In the genomic region with DNA sequence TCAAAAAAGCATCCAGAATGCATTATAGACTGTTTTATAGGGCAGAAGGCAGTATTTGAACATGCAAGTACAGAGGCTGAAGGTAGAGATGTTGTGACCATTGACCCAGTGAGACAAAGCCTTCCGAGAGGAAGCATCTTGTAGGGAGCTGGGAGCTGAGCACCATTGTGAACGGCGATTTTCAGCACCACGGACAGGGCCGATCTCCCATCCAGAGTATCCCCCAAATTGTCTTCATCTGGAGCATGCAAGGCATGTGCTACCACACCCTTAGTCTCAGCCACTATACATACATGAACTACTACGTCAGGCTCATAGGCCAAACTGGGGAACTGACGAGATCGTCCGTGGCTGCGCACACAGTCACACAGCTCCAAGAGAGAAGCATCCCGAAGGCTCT, we compare ENCODE assay signal across 14 mouse cellular contexts. TPM values are rescaled to one million over a fixed set of nuclear protein-coding genes. Genes with fewer than 3 reads are reported as not detected.
DNase-seq lines count a peak whose midpoint lies in the region; ATAC-seq lines count a peak whose summit lies in the region.
"Had no signal": no experiment of that assay in that cellular context is flagged by ENCODE, and none has a peak within 500 bp of the region (broad histone marks: within the 10 kb centered on the region; RNA-seq: fewer than 3 reads in every experiment).

No protein-coding gene starts in this region.

- no peaks in the 10 kb centered on the region for H3K9me3 ChIP-seq in forebrain, embryonic 10.5 days
- no peaks in the 10 kb centered on the region for H3K9me3 ChIP-seq in forebrain, embryonic 13.5 days (replicated peaks)
- no peaks in the 10 kb centered on the region for H3K9me3 ChIP-seq in midbrain, embryonic 10.5 days (replicated peaks)
- H3K9me3 ChIP-seq in midbrain, embryonic 13.5 days: no peaks in the 10 kb centered on the region
- H3K9me3 ChIP-seq in embryonic facial prominence, embryonic 10.5 days: no peaks in the 10 kb centered on the region
- H3K9me3 ChIP-seq: heart, embryonic 15.5 days; intestine, embryonic 15.5 days had no signal

- 37% methylated on average over 11 of the region's 11 CpGs for WGBS in forebrain, embryonic 10.5 days
- WGBS in forebrain, embryonic 13.5 days: 36% methylated on average over 11 of the region's 11 CpGs
- 40% methylated on average over 11 of the region's 11 CpGs for WGBS in midbrain, embryonic 10.5 days
- 48% methylated on average over 11 of the region's 11 CpGs for WGBS in midbrain, embryonic 13.5 days
- 43% methylated on average over 11 of the region's 11 CpGs for WGBS in embryonic facial prominence, embryonic 10.5 days

- H3K27ac ChIP-seq in forebrain, embryonic 10.5 days: no peak overlapping the region
- H3K27ac ChIP-seq in forebrain, embryonic 13.5 days: no peak overlapping the region
- H3K27ac ChIP-seq in midbrain, embryonic 10.5 days (replicated peaks): no peak overlapping the region
- no peak overlapping the region for H3K27ac ChIP-seq in midbrain, embryonic 13.5 days
- H3K27ac ChIP-seq in embryonic facial prominence, embryonic 10.5 days (replicated peaks): no peak overlapping the region
- H3K27ac ChIP-seq: heart, embryonic 15.5 days; intestine, embryonic 15.5 days had no signal

- H3K4me1 ChIP-seq in forebrain, embryonic 10.5 days: 0 out of 2 replicates have a peak, but pooled peaks cover 3% of the 10 kb centered on the region
- no peaks in the 10 kb centered on the region for H3K4me1 ChIP-seq in forebrain, embryonic 13.5 days
- no peaks in the 10 kb centered on the region for H3K4me1 ChIP-seq in midbrain, embryonic 10.5 days
- no peaks in the 10 kb centered on the region for H3K4me1 ChIP-seq in midbrain, embryonic 13.5 days (replicated peaks)
- no peaks in the 10 kb centered on the region for H3K4me1 ChIP-seq in embryonic facial prominence, embryonic 10.5 days
- H3K4me1 ChIP-seq: intestine, embryonic 15.5 days had no signal

- DNase-seq in forebrain, embryonic 10.5 days (ENCODE audit: extremely low spot score, low spot score): peak; percentile 40
- peak; percentile 47 for DNase-seq in midbrain, embryonic 10.5 days (ENCODE audit: low spot score)
- DNase-seq in embryonic facial prominence, embryonic 10.5 days (ENCODE audit: low spot score): peak; percentile 75
- DNase-seq in neural tube, embryonic 10.5 days (ENCODE audit: extremely low spot score, low spot score): no peak
- no peak for DNase-seq in thymus, postnatal 14 days
- DNase-seq: cerebellum, adult 18-20 months; liver, postnatal 0 days; thymus, postnatal 25 days had no signal

- no peak for ATAC-seq in forebrain, embryonic 13.5 days
- no peak for ATAC-seq in midbrain, embryonic 13.5 days
- no peak for ATAC-seq in cerebellum, adult (ENCODE audit: insufficient number of reproducible peaks, low FRiP score, low TSS enrichment)
- ATAC-seq: intestine, embryonic 15.5 days; liver, postnatal 0 days had no signal

- H3K27me3 ChIP-seq in forebrain, embryonic 10.5 days (ENCODE audit: poor library complexity, severe bottlenecking): no peaks in the 10 kb centered on the region
- no peaks in the 10 kb centered on the region for H3K27me3 ChIP-seq in forebrain, embryonic 13.5 days
- H3K27me3 ChIP-seq in midbrain, embryonic 10.5 days (ENCODE audit: low read depth, poor library complexity, severe bottlenecking): no peaks in the 10 kb centered on the region
- no peaks in the 10 kb centered on the region for H3K27me3 ChIP-seq in midbrain, embryonic 13.5 days
- no peaks in the 10 kb centered on the region for H3K27me3 ChIP-seq in embryonic facial prominence, embryonic 10.5 days (replicated peaks; ENCODE audit: low read depth, poor library complexity, severe bottlenecking)
- H3K27me3 ChIP-seq: intestine, embryonic 15.5 days had no signal

- H3K4me2 ChIP-seq in forebrain, embryonic 13.5 days: no peak overlapping the region
- no peak overlapping the region for H3K4me2 ChIP-seq in midbrain, embryonic 13.5 days (replicated peaks)
- H3K4me2 ChIP-seq: heart, embryonic 15.5 days; intestine, embryonic 15.5 days had no signal

- H3K4me3 ChIP-seq in forebrain, embryonic 10.5 days: no peak overlapping the region
- H3K4me3 ChIP-seq in forebrain, embryonic 13.5 days: no peak overlapping the region
- H3K4me3 ChIP-seq in midbrain, embryonic 10.5 days: no peak overlapping the region
- H3K4me3 ChIP-seq in midbrain, embryonic 13.5 days (replicated peaks): no peak overlapping the region
- no peak overlapping the region for H3K4me3 ChIP-seq in embryonic facial prominence, embryonic 10.5 days
- H3K4me3 ChIP-seq: heart, embryonic 15.5 days; intestine, embryonic 15.5 days had no signal

- H3K36me3 ChIP-seq in forebrain, embryonic 10.5 days (replicated peaks): no peaks in the 10 kb centered on the region
- H3K36me3 ChIP-seq in forebrain, embryonic 13.5 days (ENCODE audit: poor library complexity, severe bottlenecking): no peaks in the 10 kb centered on the region
- H3K36me3 ChIP-seq in midbrain, embryonic 10.5 days: no peaks in the 10 kb centered on the region
- H3K36me3 ChIP-seq in midbrain, embryonic 13.5 days: no peaks in the 10 kb centered on the region
- H3K36me3 ChIP-seq in embryonic facial prominence, embryonic 10.5 days (replicated peaks): no peaks in the 10 kb centered on the region
- H3K36me3 ChIP-seq: heart, embryonic 15.5 days; intestine, embryonic 15.5 days had no signal

- no peak overlapping the region for H3K9ac ChIP-seq in forebrain, embryonic 13.5 days
- no peak overlapping the region for H3K9ac ChIP-seq in midbrain, embryonic 13.5 days (replicated peaks)
- H3K9ac ChIP-seq: heart, embryonic 15.5 days; intestine, embryonic 15.5 days; liver, postnatal 0 days had no signal

RNA-seq across cellular contexts. Expression of gene 2510039O18Rik, which starts 16.4 kb away (rescaled TPM):
- 9.0 and 9.2 TPM in 2 replicates for polyA plus RNA-seq in forebrain, embryonic 10.5 days (2016; fragmentation: Nextera tagmentation; extraction: Ambion mirVana)
- polyA plus RNA-seq in forebrain, embryonic 13.5 days (2015; fragmentation: Nextera tagmentation; extraction: Ambion mirVana): 9.0 and 10.2 TPM in 2 replicates
- polyA plus RNA-seq in midbrain, embryonic 10.5 days (2016; fragmentation: Nextera tagmentation; extraction: Ambion mirVana): 11.6 and 11.7 TPM in 2 replicates
- polyA plus RNA-seq in midbrain, embryonic 13.5 days (2015; fragmentation: Nextera tagmentation; extraction: Ambion mirVana): 10.2 and 13.6 TPM in 2 replicates
- polyA plus RNA-seq in embryonic facial prominence, embryonic 10.5 days (2016; fragmentation: Nextera tagmentation; extraction: Ambion mirVana): 10.6 and 12.2 TPM in 2 replicates

RNA-seq across cellular contexts. Expression of gene Plod1, which starts 20.6 kb away (rescaled TPM):
- 20.9 and 23.0 TPM in 2 replicates for polyA plus RNA-seq in forebrain, embryonic 10.5 days (2016; fragmentation: Nextera tagmentation; extraction: Ambion mirVana)
- polyA plus RNA-seq in forebrain, embryonic 13.5 days (2015; fragmentation: Nextera tagmentation; extraction: Ambion mirVana): 14.0 and 15.0 TPM in 2 replicates
- 26.9 and 28.2 TPM in 2 replicates for polyA plus RNA-seq in midbrain, embryonic 10.5 days (2016; fragmentation: Nextera tagmentation; extraction: Ambion mirVana)
- polyA plus RNA-seq in midbrain, embryonic 13.5 days (2015; fragmentation: Nextera tagmentation; extraction: Ambion mirVana): 18.7 and 20.4 TPM in 2 replicates
- 30.9 and 31.0 TPM in 2 replicates for polyA plus RNA-seq in embryonic facial prominence, embryonic 10.5 days (2016; fragmentation: Nextera tagmentation; extraction: Ambion mirVana)

RNA-seq across cellular contexts. Expression of gene Nppb, which starts 28.4 kb away (rescaled TPM):
- polyA plus RNA-seq in forebrain, embryonic 10.5 days (2016; fragmentation: Nextera tagmentation; extraction: Ambion mirVana): not detected in 2 replicates
- not detected in 2 replicates for polyA plus RNA-seq in forebrain, embryonic 13.5 days (2015; fragmentation: Nextera tagmentation; extraction: Ambion mirVana)
- not detected in 2 replicates for polyA plus RNA-seq in midbrain, embryonic 10.5 days (2016; fragmentation: Nextera tagmentation; extraction: Ambion mirVana)
- polyA plus RNA-seq in midbrain, embryonic 13.5 days (2015; fragmentation: Nextera tagmentation; extraction: Ambion mirVana): 0.36 TPM in 1 of 2 replicates, not detected in the other
- polyA plus RNA-seq in embryonic facial prominence, embryonic 10.5 days (2016; fragmentation: Nextera tagmentation; extraction: Ambion mirVana): 0.20 TPM in 1 of 2 replicates, not detected in the other
- polyA plus RNA-seq: intestine, embryonic 15.5 days; liver, postnatal 0 days; midbrain, postnatal 0 days had no signal

RNA-seq across cellular contexts. Expression of gene Nppa, which starts 43.4 kb away (rescaled TPM):
- 0.31 TPM in 1 of 2 replicates, not detected in the other for polyA plus RNA-seq in forebrain, embryonic 10.5 days (2016; fragmentation: Nextera tagmentation; extraction: Ambion mirVana)
- polyA plus RNA-seq in forebrain, embryonic 13.5 days (2015; fragmentation: Nextera tagmentation; extraction: Ambion mirVana): 0.79 and 2.4 TPM in 2 replicates
- 0.25 and 0.67 TPM in 2 replicates for polyA plus RNA-seq in midbrain, embryonic 10.5 days (2016; fragmentation: Nextera tagmentation; extraction: Ambion mirVana)
- 2.5 and 3.4 TPM in 2 replicates for polyA plus RNA-seq in midbrain, embryonic 13.5 days (2015; fragmentation: Nextera tagmentation; extraction: Ambion mirVana)
- 0.20 TPM in 1 of 2 replicates, not detected in the other for polyA plus RNA-seq in embryonic facial prominence, embryonic 10.5 days (2016; fragmentation: Nextera tagmentation; extraction: Ambion mirVana)
- polyA plus RNA-seq: intestine, embryonic 15.5 days had no signal

RNA-seq across cellular contexts. Expression of gene Mfn2, which starts 52.6 kb away (rescaled TPM):
- 42.9 and 43.4 TPM in 2 replicates for polyA plus RNA-seq in forebrain, embryonic 10.5 days (2016; fragmentation: Nextera tagmentation; extraction: Ambion mirVana)
- 52.4 and 61.8 TPM in 2 replicates for polyA plus RNA-seq in forebrain, embryonic 13.5 days (2015; fragmentation: Nextera tagmentation; extraction: Ambion mirVana)
- 45.1 and 53.2 TPM in 2 replicates for polyA plus RNA-seq in midbrain, embryonic 10.5 days (2016; fragmentation: Nextera tagmentation; extraction: Ambion mirVana)
- polyA plus RNA-seq in midbrain, embryonic 13.5 days (2015; fragmentation: Nextera tagmentation; extraction: Ambion mirVana): 77.3 and 78.6 TPM in 2 replicates
- 38.2 and 38.6 TPM in 2 replicates for polyA plus RNA-seq in embryonic facial prominence, embryonic 10.5 days (2016; fragmentation: Nextera tagmentation; extraction: Ambion mirVana)

Comparison
In these comparisons a context has a peak if more than half of its experiments do, and no peak if none do; other contexts are left out.
1. DNase-seq: peak in forebrain, embryonic 10.5 days (single experiment), midbrain, embryonic 10.5 days (single experiment) and embryonic facial prominence, embryonic 10.5 days (single experiment); none in neural tube, embryonic 10.5 days (single experiment) and thymus, postnatal 14 days (single experiment).